Mouse (Mus musculus) heart, embryonic 15.5 days (tissue): Measurements from ENCODE around the gene Tmc8. TPM values are rescaled to one million over a fixed set of nuclear protein-coding genes. Genes with fewer than 3 reads are reported as not detected.

Source experiments
- ATAC-seq: fragments of 200-750 bp; cut with Nextera tagmentation; replicated peaks from 2 replicates; pipeline ENCODE4 v1.8.0; 2017; ENCODE audit warnings: low read depth, moderate TSS enrichment; ENCODE audit not compliant: insufficient number of reproducible peaks, insufficient read depth, low FRiP score
- H3K27ac ChIP-seq: fragments of 300-500 bp; sonication (generic); 2 replicates; pipeline ENCODE4 v1.5.1; 2015; ENCODE audit warnings: mild to moderate bottlenecking, inconsistent platforms
- H3K27me3 ChIP-seq: fragments of 300-500 bp; sonication (generic); 2 replicates; pipeline ENCODE4 v1.6.1; 2015; ENCODE audit warnings: inconsistent platforms
- H3K36me3 ChIP-seq: fragments of 300-500 bp; sonication (generic); 2 replicates; pipeline ENCODE4 v1.6.1; 2015; ENCODE audit warnings: mild to moderate bottlenecking, inconsistent platforms
- H3K4me1 ChIP-seq: fragments of 300-500 bp; sonication (generic); replicated peaks from 2 replicates; pipeline ENCODE4 v1.6.1; 2015; ENCODE audit warnings: inconsistent platforms
- H3K4me2 ChIP-seq: fragments of 300-500 bp; sonication (generic); 2 replicates; pipeline ENCODE4 v1.6.1; 2015; ENCODE audit warnings: inconsistent platforms, mild to moderate bottlenecking, moderate library complexity
- H3K4me3 ChIP-seq: fragments of 300-500 bp; sonication (generic); 2 replicates; pipeline ENCODE4 v1.5.1; 2015; ENCODE audit warnings: mild to moderate bottlenecking, inconsistent platforms
- H3K9ac ChIP-seq: fragments of 300-500 bp; sonication (generic); 2 replicates; pipeline ENCODE4 v1.6.1; 2015; ENCODE audit warnings: mild to moderate bottlenecking, inconsistent platforms
- H3K9me3 ChIP-seq: fragments of 300-500 bp; sonication (generic); replicated peaks from 2 replicates; pipeline ENCODE4 v1.6.1; 2016; ENCODE audit warnings: inconsistent platforms
- WGBS: fragments of 180-500 bp; shearing (Covaris S2); methylation state at CpG from one replicate; pipeline ENCODE4 v1.1.7; 2015; ENCODE audit warnings: mixed read lengths; 5-methylcytosine and 5-hydroxymethylcytosine counted together
- polyA plus RNA-seq: library from polyadenylated mRNA; unstranded; fragments of >200 nt; fragmentation: Nextera tagmentation; extraction: Ambion mirVana; gene quantifications from 2 replicates; pipeline ENCODE4 v1.2.1, GENCODE M21; 2015

Tmc8 gene
- polyA plus RNA-seq, 1 experiment from 2014 or later, result 2.7 TPM

GRCm38 (mm10) chr11:117839021-117839420, 57.1 kb downstream of the Tmc8 start:
- no peak overlapping the region for H3K9ac ChIP-seq
- no peak overlapping the region for H3K4me2 ChIP-seq
- 85% methylated on average over 1 of the region's 1 CpGs for WGBS
- peak overlapping the region; percentile 51 for H3K27ac ChIP-seq
- no peaks in the 10 kb centered on the region for H3K36me3 ChIP-seq
- H3K4me3 ChIP-seq, result no peak overlapping the region
- no peaks in the 10 kb centered on the region for H3K9me3 ChIP-seq
- no peak for ATAC-seq
- peaks cover 25% of the 10 kb centered on the region for H3K4me1 ChIP-seq
- no peaks in the 10 kb centered on the region for H3K27me3 ChIP-seq

- Histone ChIP-seq H3K4me1 (peaks cover 25% of the 10 kb centered on the region), H3K4me3 (no peak overlapping the region), H3K9ac (0 out of 2 replicates have a peak overlapping the region, but pooled peaks have one; percentile 0), H3K4me2 (no peak overlapping the region), H3K27me3 (no peaks in the 10 kb centered on the region), H3K9me3 (no peaks in the 10 kb centered on the region), H3K27ac (peak overlapping the region; percentile 48), H3K36me3 (no peaks in the 10 kb centered on the region)
- WGBS, result 22% methylated on average over 1 of the region's 1 CpGs
- no peak for ATAC-seq
These were observed 59.0 kb downstream of the Tmc8 start for GRCm38 (mm10) chr11:117840910-117841309.

Other genes starting within 250 kb of the Tmc8 start
- 6.6 and 7.3 TPM in 2 replicates for gene Tnrc6c, start 127.8 kb upstream of the Tmc8 start, polyA plus RNA-seq
- 20.9 and 28.3 TPM in 2 replicates for gene Tmc6, start 122 bp downstream of the Tmc8 start, polyA plus RNA-seq
- 0.34 and 0.65 TPM in 2 replicates for gene 6030468B19Rik, start 15.6 kb downstream of the Tmc8 start, polyA plus RNA-seq
- 0.97 and 1.5 TPM in 2 replicates for gene Gm20708, start 27.6 kb downstream of the Tmc8 start, polyA plus RNA-seq
- 84.6 and 105 TPM in 2 replicates for gene Syngr2, start 27.6 kb downstream of the Tmc8 start, polyA plus RNA-seq
- gene Afmid, start 43.8 kb downstream of the Tmc8 start, polyA plus RNA-seq, result 15.1 and 16.6 TPM in 2 replicates
- 92.9 and 102 TPM in 2 replicates for gene Tk1, start 44.0 kb downstream of the Tmc8 start, polyA plus RNA-seq
- 202 and 215 TPM in 2 replicates for gene Birc5, start 67.2 kb downstream of the Tmc8 start, polyA plus RNA-seq
- gene Tmem235, start 78.7 kb downstream of the Tmc8 start, polyA plus RNA-seq, result not detected in 2 replicates
- gene Tha1, start 91.4 kb downstream of the Tmc8 start, polyA plus RNA-seq, result 5.5 and 6.4 TPM in 2 replicates
- 6.7 and 10.9 TPM in 2 replicates for gene Socs3, start 188.0 kb downstream of the Tmc8 start, polyA plus RNA-seq
- 21.9 and 26.8 TPM in 2 replicates for gene Pgs1, start 204.2 kb downstream of the Tmc8 start, polyA plus RNA-seq